Mouse (Mus musculus) lung, postnatal 36 days (tissue): ENCODE data around the gene Mast3.

ENCODE experiments used
- DNase-seq: peaks from one replicate; pipeline ENCODE4 v3.0.0; 2022; ENCODE audit warnings: mixed read lengths

The Mast3 gene

DNA sequence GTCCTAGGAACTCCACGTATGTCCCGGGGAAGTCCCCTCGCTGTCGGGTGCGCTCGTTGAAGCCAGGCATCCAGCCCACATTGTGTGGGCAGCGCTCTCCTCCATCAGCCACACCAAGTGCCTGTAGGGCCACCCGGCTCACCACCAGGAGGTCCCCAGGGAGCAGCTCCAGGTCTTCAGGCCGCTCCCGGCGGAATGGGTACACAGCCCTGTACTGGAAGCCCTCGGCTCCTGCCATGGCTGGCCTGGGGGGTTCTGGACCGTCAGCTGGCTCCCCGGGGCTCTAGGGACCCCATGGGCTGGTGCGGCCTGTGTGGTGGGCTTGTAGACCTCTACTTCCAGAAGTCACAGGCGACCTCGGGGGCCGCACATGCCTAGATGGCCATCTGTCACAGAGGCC, 30.1 kb downstream of the Mast3 start:
- DNase-seq, result no peak

DNA sequence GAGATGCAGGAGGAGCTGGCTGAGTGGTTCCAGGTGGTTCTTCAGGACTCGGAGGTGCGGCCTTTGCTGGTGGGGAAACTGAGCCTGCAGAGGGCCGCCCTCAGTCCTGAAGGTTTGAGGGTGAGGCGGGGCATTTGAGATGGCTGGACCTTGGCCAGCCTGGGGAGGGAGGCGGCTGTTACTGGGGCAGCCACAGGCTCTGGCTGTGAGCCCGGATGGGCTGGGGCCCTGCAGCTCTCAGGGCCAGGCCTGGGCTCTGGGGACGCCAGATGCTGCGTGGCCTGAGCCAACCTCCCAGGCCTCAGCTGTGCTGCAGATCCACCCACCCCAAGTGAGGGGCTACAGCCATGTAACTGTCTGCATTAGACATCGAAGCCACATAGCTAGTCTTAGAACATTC, 31.0 kb downstream of the Mast3 start:
- DNase-seq, result peak; percentile 88

- no peak for DNase-seq
These were observed 31.4 kb downstream of the Mast3 start for GRCm38 (mm10) chr8:70773410-70773809.

GRCm38 (mm10) chr8:70772890-70773289, 32.0 kb downstream of the Mast3 start:
- no peak for DNase-seq

DNA sequence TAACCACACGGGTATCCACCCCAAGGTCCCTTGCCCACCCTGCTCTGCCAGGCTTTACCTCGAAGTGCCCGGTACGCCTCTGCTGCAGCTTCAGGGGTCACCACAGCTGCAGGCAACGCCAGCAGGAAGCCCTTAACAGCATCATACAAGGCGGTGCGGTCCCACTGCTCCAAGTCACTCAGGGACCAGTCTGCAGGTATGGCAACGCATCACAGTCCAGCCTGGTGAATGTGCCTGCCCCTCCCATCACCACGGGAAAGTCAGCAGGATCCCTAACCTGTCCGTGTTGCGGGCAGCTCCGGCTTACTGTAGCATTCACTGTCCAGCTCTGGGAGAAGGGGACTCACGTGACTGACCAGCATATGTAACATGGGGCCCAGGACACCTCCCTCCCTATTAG, 32.8 kb downstream of the Mast3 start:
- no peak for DNase-seq

DNA sequence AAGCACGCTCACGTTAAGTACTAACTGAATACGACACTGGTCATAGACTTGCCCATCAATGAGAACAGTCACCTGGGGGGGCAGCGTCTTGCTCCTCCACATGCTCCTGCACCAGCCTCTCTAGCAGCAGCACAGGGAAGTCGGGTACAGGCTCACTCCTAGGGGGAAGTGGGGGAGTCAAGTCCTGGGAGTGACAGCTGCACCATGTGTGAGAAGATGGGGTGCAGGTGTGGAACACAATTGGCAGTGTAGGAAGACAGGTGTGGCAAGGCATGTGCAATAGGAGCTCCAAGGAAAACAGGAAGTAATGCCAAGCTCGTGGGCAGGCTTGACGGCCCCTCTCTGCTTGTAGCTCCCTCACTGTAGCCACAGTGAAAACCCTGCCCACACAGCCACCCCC, 33.6 kb downstream of the Mast3 start:
- DNase-seq, result no peak

DNA sequence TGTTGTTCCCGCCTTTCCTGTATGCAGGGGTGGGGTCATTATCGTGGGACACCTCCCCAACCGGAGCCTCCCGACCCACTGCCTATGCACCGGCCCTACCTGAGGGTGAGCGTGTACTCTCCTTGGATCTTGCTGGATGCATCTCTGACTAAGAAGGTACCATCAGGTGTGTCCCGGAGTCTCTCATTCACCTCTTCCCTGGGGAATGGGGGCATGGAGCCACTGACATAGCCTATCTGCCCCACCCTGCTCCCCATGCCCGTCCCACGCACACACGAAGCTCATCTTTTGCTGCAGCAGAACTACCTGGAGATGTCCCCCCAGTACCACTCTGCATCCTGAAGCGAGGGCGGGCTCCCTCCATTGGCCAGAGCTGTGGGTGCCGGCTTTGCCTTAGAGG, 34.1 kb downstream of the Mast3 start:
- no peak for DNase-seq

DNA sequence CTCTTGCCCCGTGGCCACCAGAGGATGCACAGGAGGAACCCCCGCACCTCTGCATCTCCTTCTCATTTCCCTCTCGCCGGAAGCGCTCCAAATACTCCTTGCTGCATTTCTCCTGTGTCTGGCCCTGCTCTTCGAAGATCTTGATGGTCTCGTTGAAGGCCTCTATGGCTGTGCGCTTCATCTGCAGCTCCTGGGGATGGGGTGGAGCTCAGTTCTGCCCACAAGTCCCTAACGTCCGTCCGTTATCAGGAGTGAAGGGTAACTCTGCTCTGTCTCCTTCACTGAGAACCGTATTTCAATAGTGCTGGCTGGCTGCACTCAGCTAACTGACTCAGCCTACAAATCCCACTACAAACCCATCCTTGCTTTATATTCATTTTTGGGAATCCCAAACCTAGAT, 35.0 kb downstream of the Mast3 start:
- no peak for DNase-seq

DNA sequence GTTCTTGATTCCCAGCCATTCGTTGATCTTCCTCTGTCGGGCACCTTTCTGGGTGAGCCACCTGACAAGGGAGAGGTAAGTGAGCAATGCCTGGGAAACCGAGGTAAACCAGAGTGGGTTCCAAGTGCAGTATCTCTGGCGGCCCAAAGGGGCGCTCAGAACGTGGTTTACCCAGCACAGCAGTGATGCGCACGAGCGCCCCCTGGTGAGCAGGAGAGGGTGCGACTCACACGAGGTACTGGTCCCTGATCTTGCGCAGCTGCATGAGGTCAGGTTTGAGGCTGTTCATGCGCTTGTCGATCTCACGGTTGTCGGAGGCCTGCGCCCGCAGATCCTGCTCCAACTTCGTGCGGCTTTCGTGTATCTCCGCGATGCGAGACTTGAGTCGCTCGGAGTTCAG, 35.5 kb downstream of the Mast3 start:
- DNase-seq, result peak; percentile 98

GRCm38 (mm10) chr8:70768956-70769355, 35.9 kb downstream of the Mast3 start:
- no peak for DNase-seq

DNA sequence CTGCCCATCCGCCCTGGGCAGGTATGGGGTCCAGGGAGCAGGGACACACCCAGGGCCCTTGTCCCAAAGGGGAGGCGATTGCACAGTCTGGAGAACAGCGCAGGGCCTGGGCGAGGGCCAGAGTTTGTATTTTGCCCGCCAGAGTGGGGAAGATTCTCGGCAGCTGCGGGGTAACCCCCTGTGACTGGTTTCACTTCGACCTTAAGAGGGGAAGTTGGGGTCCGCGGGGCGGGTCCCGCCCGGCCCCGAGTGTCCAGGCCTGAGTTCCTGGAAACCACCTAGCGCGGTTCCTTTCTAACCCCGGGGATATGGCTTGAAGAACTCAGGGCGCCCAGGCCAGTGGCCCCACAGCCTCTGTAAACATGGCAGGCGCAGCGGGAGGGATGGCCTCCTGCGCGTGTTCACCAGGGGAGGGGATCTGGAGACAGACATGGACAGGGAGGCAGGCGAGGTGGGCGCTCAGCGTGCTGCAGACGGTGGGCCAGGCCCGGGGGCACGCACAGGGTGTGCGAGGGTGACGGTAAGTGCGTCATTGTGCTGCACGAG, 36.5 kb downstream of the Mast3 start:
- no peak for DNase-seq

DNA sequence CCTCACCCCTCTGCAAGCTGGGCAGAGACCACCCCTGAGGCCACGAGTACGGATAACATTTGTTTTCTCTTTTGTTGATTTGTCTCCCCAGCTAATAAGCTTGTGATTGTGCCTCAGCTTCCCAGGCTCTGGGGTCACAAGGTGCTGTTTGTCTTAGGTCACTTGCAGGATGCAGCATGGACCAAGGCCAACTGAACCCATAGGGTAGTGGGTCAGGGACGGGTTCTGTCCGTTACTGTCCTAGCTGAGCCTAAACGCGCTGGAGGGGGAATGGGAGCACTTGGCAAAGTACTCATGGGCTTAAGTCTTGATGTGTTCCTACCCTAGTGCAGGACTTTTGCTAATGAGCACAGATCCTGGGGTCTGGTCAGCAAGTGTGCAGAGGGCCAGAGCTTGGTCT, 37.4 kb downstream of the Mast3 start:
- DNase-seq, result no peak

DNA sequence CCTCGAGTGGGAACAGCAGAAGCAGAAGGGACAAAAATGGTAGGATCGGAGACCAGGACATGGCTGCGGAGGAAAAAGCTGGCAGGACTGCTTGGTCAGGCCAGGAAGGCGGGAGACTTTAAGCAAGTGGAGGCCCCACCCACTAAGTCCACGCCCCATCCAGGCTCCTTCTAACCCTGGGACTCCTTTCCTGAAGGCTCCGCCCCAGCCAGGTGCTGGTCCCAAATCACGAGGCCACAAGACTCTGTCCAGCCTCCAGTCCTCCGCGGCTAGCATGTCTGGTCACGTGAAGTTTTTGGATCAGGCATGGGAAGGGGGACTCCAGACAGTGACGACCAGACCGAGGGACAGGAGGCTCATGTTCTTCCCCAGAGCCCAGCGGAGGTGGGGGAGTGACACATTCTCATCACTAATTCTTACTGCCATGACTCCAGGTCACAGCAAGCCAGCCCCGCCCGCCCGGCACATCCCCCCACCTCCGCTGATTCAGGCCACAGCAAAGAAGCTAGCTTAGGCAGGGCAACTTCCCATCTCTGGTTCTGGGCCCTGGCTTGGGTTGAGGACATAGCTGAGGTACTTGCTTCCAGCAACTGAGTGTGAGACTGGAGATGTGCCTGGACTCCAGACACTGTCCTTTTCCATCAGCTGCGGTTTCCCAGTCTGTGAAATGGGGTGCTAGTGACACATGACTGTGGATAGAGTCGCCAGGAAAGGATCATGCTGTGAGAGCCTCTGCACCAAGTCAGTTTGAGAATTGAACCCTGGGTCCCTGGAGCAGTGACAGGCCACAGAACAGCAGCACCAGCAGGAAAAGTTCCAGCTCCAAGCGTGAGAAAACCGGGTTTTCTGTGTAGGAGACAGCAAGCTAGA, 38.0 kb downstream of the Mast3 start:
- DNase-seq, result peak; percentile 94

DNA sequence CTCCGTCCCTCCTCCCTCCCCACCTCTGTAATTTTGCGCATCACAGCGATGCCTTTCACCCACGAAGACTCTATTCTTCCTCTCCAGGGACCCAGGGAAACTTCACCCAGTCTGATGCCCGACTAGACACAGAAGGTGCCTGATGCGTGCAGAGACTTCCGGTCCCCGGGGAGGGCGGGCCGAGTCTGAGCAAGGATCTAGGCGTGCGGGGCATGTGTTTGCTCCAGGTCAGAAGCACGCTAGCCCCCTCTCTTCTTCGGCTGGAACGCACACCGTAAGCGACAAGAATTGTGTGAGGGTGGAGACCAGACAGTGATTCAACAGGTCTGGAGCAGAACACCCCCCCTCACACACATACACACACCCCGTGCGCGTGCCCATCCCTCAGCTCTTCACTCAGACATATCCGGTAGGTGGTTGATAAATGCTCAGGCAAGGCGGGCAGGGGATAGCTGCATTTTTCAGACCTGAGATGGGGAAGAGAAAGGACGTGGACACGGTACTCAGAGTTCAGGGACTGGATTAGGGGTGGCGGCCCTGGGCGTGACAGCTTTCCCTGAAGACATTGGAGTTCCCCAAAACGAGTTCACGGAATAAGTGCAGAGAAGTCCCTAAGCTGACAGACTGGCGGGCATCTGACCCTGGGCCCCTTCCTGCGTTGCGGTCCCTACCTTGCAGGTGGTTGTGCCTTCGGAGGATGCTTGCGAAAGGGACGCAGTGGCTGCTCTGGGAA, 38.9 kb downstream of the Mast3 start:
- DNase-seq, result peak; percentile 76

DNA sequence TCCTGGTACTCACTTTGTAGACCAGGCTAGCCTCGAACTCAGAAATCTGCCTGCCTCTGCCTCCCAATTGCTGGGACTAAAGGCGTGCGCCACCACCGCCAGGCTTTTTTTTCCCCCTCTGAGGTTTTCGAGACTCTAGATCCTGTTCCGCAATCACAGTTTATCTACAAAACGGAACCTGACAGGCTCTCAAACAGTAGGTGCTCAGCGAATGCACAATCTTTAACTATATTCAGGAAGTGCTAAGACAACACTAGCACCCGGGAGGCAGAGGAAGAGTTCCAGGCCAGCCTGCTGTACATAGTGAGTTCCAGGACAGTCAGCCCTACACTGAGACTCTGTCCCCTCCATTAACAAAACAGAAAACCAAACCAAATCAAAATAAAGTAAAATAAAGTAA, 39.5 kb downstream of the Mast3 start:
- DNase-seq, result no peak

DNA sequence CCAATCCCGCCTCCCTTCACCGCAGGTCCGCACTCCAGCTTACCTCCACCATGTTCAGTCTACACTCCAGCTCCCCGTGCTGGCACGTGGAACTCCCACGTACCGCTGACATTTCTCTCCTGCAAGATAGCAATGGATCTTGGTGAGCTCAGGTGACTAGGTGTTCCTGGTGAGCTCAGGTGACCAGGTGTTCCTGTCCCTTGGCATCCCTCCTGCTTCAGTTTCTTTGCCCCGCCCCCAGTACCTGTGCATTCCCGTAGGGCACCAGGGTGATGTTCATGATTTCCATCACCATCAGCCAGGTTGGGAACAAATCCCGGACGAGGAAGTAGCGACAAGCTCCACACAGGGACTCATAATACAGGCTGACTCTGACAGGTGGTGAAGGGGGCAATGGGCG, 40.2 kb downstream of the Mast3 start:
- no peak for DNase-seq

DNA sequence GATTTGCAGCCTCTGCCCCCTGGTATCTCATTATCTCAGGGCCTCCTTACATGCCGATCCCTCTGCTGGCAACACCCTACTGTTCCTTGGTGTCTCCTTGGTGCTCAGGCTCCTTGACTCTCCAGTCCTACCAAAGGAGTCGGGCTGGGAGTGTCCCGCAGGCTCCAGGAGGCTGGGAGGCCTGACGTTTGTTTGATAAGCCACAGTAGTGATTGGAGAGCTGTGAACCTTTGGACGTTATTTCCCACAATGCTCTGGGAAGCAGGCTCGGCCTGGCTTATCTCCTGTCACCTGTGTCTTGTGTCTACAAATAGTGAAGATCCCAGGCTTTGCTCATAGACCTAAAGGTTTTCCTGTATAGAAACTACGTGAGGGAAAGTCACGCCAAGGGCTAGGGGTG, 40.8 kb downstream of the Mast3 start:
- no peak for DNase-seq

- DNase-seq, result peak; percentile 76
These were observed 41.5 kb downstream of the Mast3 start for GRCm38 (mm10) chr8:70763354-70763753.

GRCm38 (mm10) chr8:70762118-70762517, 42.7 kb downstream of the Mast3 start:
- DNase-seq, result no peak

- peak; percentile 99 for DNase-seq
These were observed 44.0 kb downstream of the Mast3 start, which contains the start of gene Mpv17l2 for GRCm38 (mm10) chr8:70760775-70761406. Mpv17l2 (minus strand) TSS chr8:70760946.

DNA sequence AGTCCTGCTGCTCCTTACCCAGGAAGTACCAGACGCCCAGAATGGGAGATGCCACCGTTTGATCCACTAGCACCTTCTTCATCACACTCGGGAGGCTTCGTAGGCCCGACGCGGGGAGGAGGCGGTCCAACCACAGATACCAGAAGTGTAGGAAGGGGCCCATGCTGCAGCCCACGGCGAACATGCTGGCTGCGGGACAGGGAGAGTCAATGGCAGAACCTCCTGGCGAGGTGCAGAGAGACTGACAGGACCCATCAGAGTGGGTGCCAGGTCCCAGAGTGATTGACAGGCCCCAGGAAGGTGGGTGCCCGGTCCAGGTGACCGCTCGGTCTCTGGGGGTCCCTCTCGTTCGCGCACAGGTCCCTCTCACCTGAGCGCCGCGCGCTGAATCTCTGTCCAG, 44.5 kb downstream of the Mast3 start:
- no peak for DNase-seq

GRCm38 (mm10) chr8:70758616-70759561, 46.0 kb downstream of the Mast3 start:
- DNase-seq, result peak; percentile 84
